Comparison of ENCODE assay signal across 26 mouse cellular contexts in genomic region chr5:86728574-86728973, GRCm38 (mm10). TPM values are rescaled to one million over a fixed set of nuclear protein-coding genes. Genes with fewer than 3 reads are reported as not detected.
"Had no signal": no experiment of that assay in that cellular context is flagged by ENCODE, and none has a peak within 500 bp of the region (broad histone marks: within the 10 kb centered on the region; RNA-seq: fewer than 3 reads in every experiment).

No protein-coding gene starts in this region.

- H3K27ac ChIP-seq: midbrain, embryonic 10.5 days; midbrain, embryonic 12.5 days; neural tube, embryonic 13.5 days; neural tube, embryonic 15.5 days had no signal

- H3K9ac ChIP-seq: lung, embryonic 14.5 days; midbrain, embryonic 12.5 days; neural tube, embryonic 13.5 days; neural tube, embryonic 15.5 days had no signal

- H3K4me3 ChIP-seq: midbrain, embryonic 10.5 days; midbrain, embryonic 12.5 days; myocyte; neural tube, embryonic 13.5 days; neural tube, embryonic 15.5 days had no signal

- H3K36me3 ChIP-seq: midbrain, embryonic 10.5 days; midbrain, embryonic 12.5 days; neural tube, embryonic 13.5 days; neural tube, embryonic 15.5 days had no signal

- H3K9me3 ChIP-seq: midbrain, embryonic 10.5 days; midbrain, embryonic 12.5 days; neural tube, embryonic 13.5 days; neural tube, embryonic 15.5 days had no signal

- DNase-seq: lung, adult 18-20 months; lung, embryonic 14.5 days; lung, postnatal 10 days; lung, postnatal 4 days; midbrain, embryonic 14.5 days; right cerebral cortex, adult 18-20 months; right cerebral cortex, postnatal 25 days; right cerebral cortex, postnatal 4 days; spleen, adult 18-20 months; thymus, adult 2 months; thymus, postnatal 25 days; thymus, postnatal 4 days had no signal

- H3K4me2 ChIP-seq: lung, embryonic 14.5 days; midbrain, embryonic 12.5 days; neural tube, embryonic 13.5 days; neural tube, embryonic 15.5 days had no signal

- ATAC-seq: midbrain, embryonic 16.5 days had no signal

- H3K27me3 ChIP-seq: midbrain, embryonic 12.5 days; neural tube, embryonic 13.5 days; neural tube, embryonic 15.5 days had no signal

- H3K4me1 ChIP-seq: midbrain, embryonic 10.5 days; midbrain, embryonic 12.5 days; neural tube, embryonic 13.5 days; neural tube, embryonic 15.5 days had no signal

RNA-seq across cellular contexts. Expression of gene Tmprss11e, which starts 17.0 kb away (rescaled TPM):
- total RNA-seq: megakaryocyte, adult 5-6 weeks; megakaryocyte-erythroid progenitor cell, adult 5-6 weeks had no signal
- polyA plus RNA-seq: liver, embryonic 16.5 days; lung, embryonic 14.5 days; lung, embryonic 16.5 days; midbrain, embryonic 10.5 days; midbrain, embryonic 12.5 days; midbrain, embryonic 14.5 days; midbrain, embryonic 16.5 days; myocyte; neural tube, embryonic 11.5 days; neural tube, embryonic 13.5 days; neural tube, embryonic 15.5 days; small intestine, adult 2 months; stomach, embryonic 14.5 days; thymus, adult 2 months had no signal

RNA-seq across cellular contexts. Expression of gene Tmprss11b, which starts 52.4 kb away (rescaled TPM):
- total RNA-seq: megakaryocyte, adult 5-6 weeks; megakaryocyte-erythroid progenitor cell, adult 5-6 weeks had no signal
- polyA plus RNA-seq: liver, embryonic 16.5 days; lung, embryonic 14.5 days; lung, embryonic 16.5 days; midbrain, embryonic 10.5 days; midbrain, embryonic 12.5 days; midbrain, embryonic 14.5 days; midbrain, embryonic 16.5 days; neural tube, embryonic 11.5 days; neural tube, embryonic 13.5 days; neural tube, embryonic 15.5 days; small intestine, adult 2 months; urinary bladder, adult 2 months had no signal
